ENCODE assay signal across 10 mouse cellular contexts in genomic region chr9:65460198-65460597, GRCm38 (mm10). TPM values are rescaled to one million over a fixed set of nuclear protein-coding genes. Genes with fewer than 3 reads are reported as not detected.
DNase-seq lines count a peak whose midpoint lies in the region; ATAC-seq and TF ChIP-seq lines count a peak whose summit lies in the region.
"Had no signal": no experiment of that assay in that cellular context is flagged by ENCODE, and none has a peak within 500 bp of the region (broad histone marks: within the 10 kb centered on the region; RNA-seq: fewer than 3 reads in every experiment).

No protein-coding gene starts in this region.

- 0 out of 2 replicates have a peak, but pooled peaks have one; percentile 17 for ATAC-seq in forebrain, postnatal 0 days
- ATAC-seq in liver, embryonic 15.5 days (ENCODE audit: insufficient read depth), result no peak

- no peak for TF ChIP-seq POLR2A in bone marrow macrophage, adult 2 months (IDR thresholded peaks at IDR 0.05; ENCODE audit: borderline replicate concordance, low read depth, low read length)

- DNase-seq in heart, embryonic 10.5 days (ENCODE audit: low spot score), result no peak
- DNase-seq in heart, postnatal 14 days, result no peak
- DNase-seq in forebrain, postnatal 0 days, result no peak
- no peak for DNase-seq in B cell, adult 2 months
- no peak for DNase-seq in left cerebral cortex, adult 18-20 months (ENCODE audit: low spot score in 2 of 2)
- DNase-seq in frontal cortex, postnatal 25 days (ENCODE audit: low spot score in 2 of 2), result no peak

- WGBS in heart, embryonic 10.5 days, result 59% methylated on average over 3 of the region's 3 CpGs
- WGBS in forebrain, postnatal 0 days, result 30% methylated on average over 3 of the region's 3 CpGs
- WGBS in liver, embryonic 15.5 days (ENCODE audit: insufficient replicate concordance), result 63% methylated on average over 3 of the region's 3 CpGs

- peaks cover 8% of the 10 kb centered on the region; the same call in 1 of the 2 replicates for H3K36me3 ChIP-seq in heart, embryonic 10.5 days
- H3K36me3 ChIP-seq in forebrain, postnatal 0 days (ENCODE audit: insufficient read depth), result 0 out of 2 replicates have a peak, but pooled peaks cover 4% of the 10 kb centered on the region
- H3K36me3 ChIP-seq in liver, embryonic 15.5 days (replicated peaks), result no peaks in the 10 kb centered on the region

- H3K4me1 ChIP-seq in heart, embryonic 10.5 days, result peaks cover 29% of the 10 kb centered on the region
- H3K4me1 ChIP-seq in bone marrow macrophage, adult 2 months (ENCODE audit: control insufficient read depth, insufficient read depth, low read length), result peaks cover 30% of the 10 kb centered on the region
- peaks cover 7% of the 10 kb centered on the region for H3K4me1 ChIP-seq in forebrain, postnatal 0 days (ENCODE audit: insufficient read depth)
- peaks cover 37% of the 10 kb centered on the region for H3K4me1 ChIP-seq in liver, embryonic 15.5 days (replicated peaks)

- peak overlapping the region; percentile 90 for H3K4me3 ChIP-seq in heart, embryonic 10.5 days
- H3K4me3 ChIP-seq in bone marrow macrophage, adult 2 months (ENCODE audit: insufficient read depth, low read length), result peak overlapping the region; percentile 11; the same call in 1 of the 2 replicates
- H3K4me3 ChIP-seq in forebrain, postnatal 0 days (ENCODE audit: low read depth, low read length), result peak overlapping the region; percentile 97
- peak overlapping the region; percentile 83 for H3K4me3 ChIP-seq in liver, embryonic 15.5 days (replicated peaks)

- no peak for TF ChIP-seq CTCF in bone marrow macrophage, adult 2 months (IDR thresholded peaks at IDR 0.05; ENCODE audit: low read depth, low read length)
- no peak for TF ChIP-seq CTCF in forebrain, postnatal 0 days (IDR thresholded peaks at IDR 0.05; ENCODE audit: low read depth)

- peak overlapping the region; percentile 92 for H3K27ac ChIP-seq in heart, embryonic 10.5 days
- H3K27ac ChIP-seq in bone marrow macrophage, adult 2 months (ENCODE audit: insufficient read depth, low read depth, low read length), result peak overlapping the region; percentile 58
- H3K27ac ChIP-seq in forebrain, postnatal 0 days (ENCODE audit: low read depth, low read length), result peak overlapping the region; percentile 88
- H3K27ac ChIP-seq in liver, embryonic 15.5 days (replicated peaks), result no peak overlapping the region

- H3K27me3 ChIP-seq in heart, embryonic 10.5 days (ENCODE audit: insufficient read depth, poor library complexity, severe bottlenecking), result no peaks in the 10 kb centered on the region
- no peaks in the 10 kb centered on the region for H3K27me3 ChIP-seq in forebrain, postnatal 0 days (ENCODE audit: insufficient read depth, low read length)
- no peaks in the 10 kb centered on the region for H3K27me3 ChIP-seq in liver, embryonic 15.5 days

- H3K4me2 ChIP-seq in forebrain, postnatal 0 days (ENCODE audit: low read depth), result peak overlapping the region; percentile 65
- peak overlapping the region; percentile 83 for H3K4me2 ChIP-seq in liver, embryonic 15.5 days

- no peaks in the 10 kb centered on the region for H3K9me3 ChIP-seq in heart, embryonic 10.5 days
- no peaks in the 10 kb centered on the region for H3K9me3 ChIP-seq in forebrain, postnatal 0 days (ENCODE audit: low read length)
- no peaks in the 10 kb centered on the region for H3K9me3 ChIP-seq in liver, embryonic 15.5 days (replicated peaks)

- intact Hi-C loops in heart, postnatal 14 days (cut with DNase I), result loop anchor here (5.0 kb wide), 1 partner anchor 122 kb away; the partner anchor contains the start of gene Plekho2

- peak overlapping the region; percentile 87 for H3K9ac ChIP-seq in forebrain, postnatal 0 days
- H3K9ac ChIP-seq in liver, embryonic 15.5 days, result no peak overlapping the region

RNA-seq across cellular contexts. Expression of gene Spg21, which starts 0.5 kb away (rescaled TPM):
- polyA plus RNA-seq in heart, embryonic 10.5 days (2016; fragmentation: Nextera tagmentation; extraction: Ambion mirVana), result 66.7 and 71.1 TPM in 2 replicates
- 10 to 100 TPM; 14.7 to 16.0 TPM for total RNA-seq in heart, postnatal 14 days (2021)
- 95.1 and 104 TPM in 2 replicates for polyA plus RNA-seq in bone marrow macrophage, adult 2 months (2012; ENCODE audit: insufficient read depth, insufficient read length, missing spikeins)
- 62.0 and 92.1 TPM in 2 replicates for total RNA-seq in forebrain, postnatal 0 days (2014; rRNA removed)
- polyA plus RNA-seq in forebrain, postnatal 0 days (2015; fragmentation: Nextera tagmentation; extraction: Ambion mirVana), result 121 and 133 TPM in 2 replicates
- 24.1 and 30.0 TPM in 2 replicates for polyA plus RNA-seq in liver, embryonic 15.5 days (2015; fragmentation: Nextera tagmentation; extraction: Ambion mirVana)
- total RNA-seq in left cerebral cortex, adult 18-20 months (2021), result 10 to 100 TPM; 27.6 to 34.9 TPM

RNA-seq across cellular contexts. Expression of gene Mtfmt, which starts 24.6 kb away (rescaled TPM):
- polyA plus RNA-seq in heart, embryonic 10.5 days (2016; fragmentation: Nextera tagmentation; extraction: Ambion mirVana), result 14.7 and 17.3 TPM in 2 replicates
- total RNA-seq in heart, postnatal 14 days (2021), result 1 to 10 TPM; 6.9 to 7.1 TPM
- polyA plus RNA-seq in bone marrow macrophage, adult 2 months (2012; ENCODE audit: insufficient read depth, insufficient read length, missing spikeins), result 11.6 and 19.1 TPM in 2 replicates
- total RNA-seq in forebrain, postnatal 0 days (2014; rRNA removed), result 18.1 and 19.3 TPM in 2 replicates
- polyA plus RNA-seq in forebrain, postnatal 0 days (2015; fragmentation: Nextera tagmentation; extraction: Ambion mirVana), result 13.7 and 19.0 TPM in 2 replicates
- polyA plus RNA-seq in liver, embryonic 15.5 days (2015; fragmentation: Nextera tagmentation; extraction: Ambion mirVana), result 6.2 and 6.7 TPM in 2 replicates
- total RNA-seq in left cerebral cortex, adult 18-20 months (2021), result 10 to 100 TPM; 15.4 to 16.5 TPM

RNA-seq across cellular contexts. Expression of gene Slc51b, which starts 37.4 kb away (rescaled TPM):
- not detected in 2 replicates for polyA plus RNA-seq in heart, embryonic 10.5 days (2016; fragmentation: Nextera tagmentation; extraction: Ambion mirVana)
- not detected for total RNA-seq in heart, postnatal 14 days (2021)
- not detected in 2 replicates for polyA plus RNA-seq in bone marrow macrophage, adult 2 months (2012; ENCODE audit: insufficient read depth, insufficient read length, missing spikeins)
- not detected in 2 replicates for total RNA-seq in forebrain, postnatal 0 days (2014; rRNA removed)
- not detected in 2 replicates for polyA plus RNA-seq in forebrain, postnatal 0 days (2015; fragmentation: Nextera tagmentation; extraction: Ambion mirVana)
- polyA plus RNA-seq in liver, embryonic 15.5 days (2015; fragmentation: Nextera tagmentation; extraction: Ambion mirVana), result 0.17 TPM in 1 of 2 replicates, not detected in the other
- not detected for total RNA-seq in left cerebral cortex, adult 18-20 months (2021)
- total RNA-seq: left cerebral cortex, postnatal 25 days had no signal
- polyA plus RNA-seq: adrenal gland, adult 2 months had no signal

RNA-seq across cellular contexts. Expression of gene Ankdd1a, which starts 59.8 kb away (rescaled TPM):
- polyA plus RNA-seq in heart, embryonic 10.5 days (2016; fragmentation: Nextera tagmentation; extraction: Ambion mirVana), result not detected in 2 replicates
- total RNA-seq in heart, postnatal 14 days (2021), result not detected
- 4.1 and 6.4 TPM in 2 replicates for polyA plus RNA-seq in bone marrow macrophage, adult 2 months (2012; ENCODE audit: insufficient read depth, insufficient read length, missing spikeins)
- total RNA-seq in forebrain, postnatal 0 days (2014; rRNA removed), result 3.3 TPM in 2 replicates
- 0.25 and 0.50 TPM in 2 replicates for polyA plus RNA-seq in forebrain, postnatal 0 days (2015; fragmentation: Nextera tagmentation; extraction: Ambion mirVana)
- 0.09 TPM in 1 of 2 replicates, not detected in the other for polyA plus RNA-seq in liver, embryonic 15.5 days (2015; fragmentation: Nextera tagmentation; extraction: Ambion mirVana)
- 1 to 10 TPM; 2.3 to 3.7 TPM for total RNA-seq in left cerebral cortex, adult 18-20 months (2021)

Comparison
In these comparisons a context has a peak if more than half of its experiments do, and no peak if none do; other contexts are left out.
1. H3K4me3 ChIP-seq: peak in every context shown above with its lines; median percentile 97 in forebrain, postnatal 0 days; 90 in heart, embryonic 10.5 days; 83 in liver, embryonic 15.5 days; 11 in bone marrow macrophage, adult 2 months.